Mouse (Mus musculus) naive thymus-derived CD4-positive, alpha-beta T cell, adult 5 months (primary cell): ENCODE results near the gene Rpl9-ps1. TPM values are rescaled to one million over a fixed set of nuclear protein-coding genes. Genes with fewer than 3 reads are reported as not detected.

ENCODE experiments used
- polyA plus RNA-seq: library from polyadenylated mRNA; unstranded; fragments of 100-300 nt; shearing (Covaris generic); gene quantifications from one replicate; pipeline ENCODE4 v1.2.1, GENCODE M21; 2017

Rpl9-ps1 gene
- not detected for polyA plus RNA-seq

DNA sequence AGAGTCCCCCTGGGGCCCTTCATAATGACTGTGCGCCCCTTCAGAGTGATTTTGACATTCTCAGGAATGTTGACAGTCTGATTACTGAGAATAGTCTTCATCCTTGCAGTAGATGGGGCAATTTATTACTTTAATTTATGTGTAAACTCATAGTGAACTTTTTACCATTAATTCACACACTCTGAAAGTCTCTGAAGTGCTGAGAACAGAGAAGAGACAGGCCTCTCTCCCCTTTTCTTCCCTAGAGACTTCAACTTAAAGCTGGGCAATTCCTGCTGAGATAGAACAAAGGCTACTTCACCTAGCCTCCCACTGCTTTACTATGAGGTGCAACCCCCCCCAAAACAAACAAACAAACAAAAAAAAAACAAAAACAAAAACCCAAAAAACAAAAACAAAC lies at the start of gene Rpl9-ps1:
Gene Rpl9-ps1, minus strand, starts transcription at position 101 of the 400 bp plus-strand sequence.

DNA sequence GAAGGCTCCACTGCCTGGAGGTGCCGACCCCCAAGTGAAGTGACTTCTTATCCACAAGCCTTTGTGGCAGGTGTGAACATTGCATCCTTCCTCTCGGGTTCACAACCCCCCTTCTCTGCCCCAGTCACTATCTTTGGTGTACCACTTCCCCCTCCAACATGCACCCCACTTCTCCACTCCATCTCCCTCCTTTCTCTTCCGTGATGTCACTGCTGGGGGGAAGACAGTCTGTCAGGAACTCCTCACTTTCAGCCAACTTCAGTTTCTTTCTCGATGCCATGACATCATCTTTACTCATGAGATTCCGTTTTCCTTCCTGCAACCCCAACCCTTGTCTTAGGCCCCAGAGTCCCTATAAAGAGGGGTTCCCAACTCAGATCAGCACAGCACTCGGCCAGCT lies 16.8 kb upstream of the Rpl9-ps1 start, which contains the start of gene Ccl4:
Gene Ccl4, plus strand, starts transcription at position 381 of the 400 bp plus-strand sequence.

DNA sequence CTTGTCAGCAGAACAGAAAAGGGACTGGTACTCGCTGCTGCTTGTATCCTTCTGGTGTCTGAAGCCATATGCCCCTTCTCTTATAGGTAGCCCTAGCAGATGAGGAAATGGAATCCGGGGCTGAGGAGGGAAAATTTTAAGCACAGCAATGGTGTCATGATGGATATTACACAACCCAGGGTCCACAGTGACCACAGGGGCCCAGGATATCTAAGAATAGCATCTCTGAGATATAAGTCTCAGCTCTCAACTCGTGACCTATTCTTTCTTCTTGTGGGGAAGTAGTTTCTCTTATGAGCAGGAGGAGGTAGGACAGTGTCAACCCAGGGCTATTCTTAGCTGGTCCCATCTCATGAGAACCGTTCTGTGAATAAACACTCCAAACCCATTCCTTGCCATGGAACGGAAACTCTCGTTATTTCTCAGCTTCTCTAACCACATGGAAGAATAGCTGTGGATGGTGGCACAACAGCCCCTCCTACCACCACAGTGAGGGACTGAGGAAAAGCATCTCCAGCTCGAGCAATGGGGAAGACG lies 4.0 kb upstream of the Rpl9-ps1 start, which contains the start of gene Ccl3:
Gene Ccl3, minus strand, starts transcription at position 51 of the 537 bp plus-strand sequence.

Other genes starting within 250 kb of the Rpl9-ps1 start
- not detected for gene Rasl10b, start 236.5 kb downstream of the Rpl9-ps1 start, polyA plus RNA-seq
- gene Gas2l2, start 216.2 kb downstream of the Rpl9-ps1 start, polyA plus RNA-seq = not detected
- 0.87 TPM for gene 1700020L24Rik, start 207.9 kb downstream of the Rpl9-ps1 start, polyA plus RNA-seq
- gene Mmp28, start 182.6 kb downstream of the Rpl9-ps1 start, polyA plus RNA-seq = not detected
- gene Taf15, start 172.5 kb downstream of the Rpl9-ps1 start, polyA plus RNA-seq = 22.8 TPM
- gene Heatr9, start 123.4 kb downstream of the Rpl9-ps1 start, polyA plus RNA-seq = not detected
- 1.4 TPM for gene Ccl5, start 115.1 kb downstream of the Rpl9-ps1 start, polyA plus RNA-seq
- not detected for gene Ccl9, start 67.0 kb downstream of the Rpl9-ps1 start, polyA plus RNA-seq
- not detected for gene Ccl6, start 52.5 kb downstream of the Rpl9-ps1 start, polyA plus RNA-seq
- gene Ccl3, start 3.7 kb upstream of the Rpl9-ps1 start, polyA plus RNA-seq = not detected
- not detected for gene Ccl4, start 17.0 kb upstream of the Rpl9-ps1 start, polyA plus RNA-seq
- not detected for gene Wfdc17, start 58.4 kb upstream of the Rpl9-ps1 start, polyA plus RNA-seq
- gene Wfdc18, start 63.4 kb upstream of the Rpl9-ps1 start, polyA plus RNA-seq = not detected
- not detected for gene Wfdc21, start 101.3 kb upstream of the Rpl9-ps1 start, polyA plus RNA-seq
- gene Heatr6, start 108.1 kb upstream of the Rpl9-ps1 start, polyA plus RNA-seq = 32.1 TPM
- gene Hnf1b, start 204.4 kb upstream of the Rpl9-ps1 start, polyA plus RNA-seq = not detected